Mouse (Mus musculus): ENCODE data around the gene Ccdc51. TPM values are rescaled to one million over a fixed set of nuclear protein-coding genes. Genes with fewer than 3 reads are reported as not detected.

Gene Ccdc51
- total RNA-seq, 2 experiments from 2014 or later = 7.2 to 8.1 TPM

Other genes starting within 250 kb of the Ccdc51 start
- 10 to 100 TPM; 18.1 to 24.3 TPM for gene Slc26a6, start 229.2 kb upstream of the Ccdc51 start, total RNA-seq (2021)
- under 1 TPM in 1 of 2 experiments, not detected in 1; 0.59 TPM for gene Tmem89, start 167.9 kb upstream of the Ccdc51 start, total RNA-seq (2021)
- gene Uqcrc1, start 145.9 kb upstream of the Ccdc51 start, total RNA-seq (2021) = 100 to 1,000 TPM; 349 to 409 TPM
- gene Col7a1, start 128.9 kb upstream of the Ccdc51 start, total RNA-seq (2021) = 1 to 10 TPM; 1.4 to 5.5 TPM
- gene Ucn2, start 96.5 kb upstream of the Ccdc51 start, total RNA-seq (2021) = under 1 TPM in 1 of 2 experiments, not detected in 1; 0.70 TPM
- gene Pfkfb4, start 90.7 kb upstream of the Ccdc51 start, total RNA-seq (2021) = 10 to 100 TPM; 12.7 to 18.2 TPM
- 10 to 100 TPM; 63.9 to 74.8 TPM for gene Shisa5, start 43.9 kb upstream of the Ccdc51 start, total RNA-seq (2021)
- 10 to 100 TPM; 12.5 to 15.7 TPM for gene Trex1, start 22.8 kb upstream of the Ccdc51 start, total RNA-seq (2021)
- 10 to 100 TPM; 26.6 to 34.1 TPM for gene Atrip, start 8.4 kb upstream of the Ccdc51 start, total RNA-seq (2021)
- gene Tma7, start 94 bp downstream of the Ccdc51 start, total RNA-seq (2021) = 100 to 1,000 TPM; 348 to 352 TPM
- gene Plxnb1, start 12.9 kb downstream of the Ccdc51 start, total RNA-seq (2021) = 10 to 100 TPM; 60.3 to 77.9 TPM
- gene Fbxw21, start 79.5 kb downstream of the Ccdc51 start, total RNA-seq (2021) = not detected
- gene Fbxw13, start 113.5 kb downstream of the Ccdc51 start, total RNA-seq (2021) = not detected
- not detected for gene Fbxw20, start 152.3 kb downstream of the Ccdc51 start, total RNA-seq (2021)
- not detected for gene Fbxw14, start 205.2 kb downstream of the Ccdc51 start, total RNA-seq (2021)